Mouse (Mus musculus): Measurements from ENCODE around the gene Ccdc182. TPM values are rescaled to one million over a fixed set of nuclear protein-coding genes. Genes with fewer than 3 reads are reported as not detected.

The Ccdc182 gene
- polyA plus RNA-seq (2012; fragmentation: generic; extraction: Trizol) = not detected
- long read RNA-seq, experiment 1 = 0 reads
- long read RNA-seq, experiment 2 = 0 reads

- H3ac ChIP-seq (ENCODE audit: control insufficient read depth, insufficient read length, low read depth) = no peak within 1 kb of the TSS
- no peaks in the 10 kb centered on the region for H3K79me2 ChIP-seq (ENCODE audit: control insufficient read depth, insufficient read depth)
- TF ChIP-seq USF1 (IDR thresholded peaks at IDR 0.05; ENCODE audit: low read depth) (no peak), MAX (IDR thresholded peaks at IDR 0.05) (no peak), MYOD1 (IDR thresholded peaks at IDR 0.05; ENCODE audit: control insufficient read depth, insufficient read length, low read depth) (no peak), CEBPB (IDR thresholded peaks at IDR 0.05; ENCODE audit: low read depth) (no peak), MYOG (IDR thresholded peaks at IDR 0.05; ENCODE audit: control insufficient read depth, extremely low read depth, insufficient read length) (no peak), FOSL1 (IDR thresholded peaks at IDR 0.05; ENCODE audit: insufficient read depth, low read length, poor library complexity, severe bottlenecking) (no peak), CTCF (IDR thresholded peaks at IDR 0.05; ENCODE audit: control insufficient read depth, insufficient read depth, insufficient read length) (no peak)
- no peaks in the 10 kb centered on the region for H3K36me3 ChIP-seq (ENCODE audit: control insufficient read depth, insufficient read depth)
- no peak within 1 kb of the TSS for H3K4me3 ChIP-seq (ENCODE audit: insufficient read depth, poor library complexity, severe bottlenecking)
- H3K27me3 ChIP-seq (ENCODE audit: control insufficient read depth, insufficient read depth, insufficient read length) = peaks cover 10% of the 10 kb centered on the region
- no peaks in the 10 kb centered on the region for H3K79me3 ChIP-seq (ENCODE audit: low read depth)
These were observed at the start of gene Ccdc182 for GRCm38 (mm10) chr11:88293631-88294393. TSS of gene Ccdc182 (plus strand) at chr11:88294058.

- Histone ChIP-seq H3ac (ENCODE audit: control insufficient read depth, insufficient read length, low read depth) (no peak overlapping the region), H3K79me3 (ENCODE audit: low read depth) (no peaks in the 10 kb centered on the region), H3K27me3 (ENCODE audit: control insufficient read depth, insufficient read depth, insufficient read length) (no peaks in the 10 kb centered on the region), H3K79me2 (ENCODE audit: control insufficient read depth, insufficient read depth) (no peaks in the 10 kb centered on the region), H3K4me3 (ENCODE audit: insufficient read depth, poor library complexity, severe bottlenecking) (no peak overlapping the region), H3K36me3 (ENCODE audit: control insufficient read depth, insufficient read depth) (no peaks in the 10 kb centered on the region)
- no peak for TF ChIP-seq MYOG (IDR thresholded peaks at IDR 0.05; ENCODE audit: control insufficient read depth, extremely low read depth, insufficient read length)
- no peak for TF ChIP-seq MYOD1 (IDR thresholded peaks at IDR 0.05; ENCODE audit: control insufficient read depth, insufficient read length, low read depth)
- TF ChIP-seq CEBPB (IDR thresholded peaks at IDR 0.05; ENCODE audit: low read depth) = no peak
- TF ChIP-seq MAX (IDR thresholded peaks at IDR 0.05) = no peak
- no peak for TF ChIP-seq FOSL1 (IDR thresholded peaks at IDR 0.05; ENCODE audit: insufficient read depth, low read length, poor library complexity, severe bottlenecking)
- TF ChIP-seq CTCF (IDR thresholded peaks at IDR 0.05; ENCODE audit: control insufficient read depth, insufficient read depth, insufficient read length) = no peak
- TF ChIP-seq USF1 (IDR thresholded peaks at IDR 0.05; ENCODE audit: low read depth) = no peak
These were observed 48.2 kb upstream of the Ccdc182 start for GRCm38 (mm10) chr11:88245581-88246170.

- no peak for TF ChIP-seq CTCF (IDR thresholded peaks at IDR 0.05; ENCODE audit: control insufficient read depth, insufficient read depth, insufficient read length)
- no peak for TF ChIP-seq MYOG (IDR thresholded peaks at IDR 0.05; ENCODE audit: control insufficient read depth, extremely low read depth, insufficient read length)
- no peak for TF ChIP-seq FOSL1 (IDR thresholded peaks at IDR 0.05; ENCODE audit: insufficient read depth, low read length, poor library complexity, severe bottlenecking)
- TF ChIP-seq MYOD1 (IDR thresholded peaks at IDR 0.05; ENCODE audit: control insufficient read depth, insufficient read length, low read depth) = no peak
- no peak for TF ChIP-seq USF1 (IDR thresholded peaks at IDR 0.05; ENCODE audit: low read depth)
- no peak for TF ChIP-seq CEBPB (IDR thresholded peaks at IDR 0.05; ENCODE audit: low read depth)
- no peak for TF ChIP-seq MAX (IDR thresholded peaks at IDR 0.05)
- no peak overlapping the region for H3K4me3 ChIP-seq (ENCODE audit: insufficient read depth, poor library complexity, severe bottlenecking)
- no peaks in the 10 kb centered on the region for H3K79me3 ChIP-seq (ENCODE audit: low read depth)
- no peaks in the 10 kb centered on the region for H3K27me3 ChIP-seq (ENCODE audit: control insufficient read depth, insufficient read depth, insufficient read length)
- H3K79me2 ChIP-seq (ENCODE audit: control insufficient read depth, insufficient read depth) = no peaks in the 10 kb centered on the region
- H3ac ChIP-seq (ENCODE audit: control insufficient read depth, insufficient read length, low read depth) = no peak overlapping the region
- H3K36me3 ChIP-seq (ENCODE audit: control insufficient read depth, insufficient read depth) = no peaks in the 10 kb centered on the region
These were observed 45.2 kb upstream of the Ccdc182 start for GRCm38 (mm10) chr11:88248636-88249035.

GRCm38 (mm10) chr11:88250568-88250967, 43.3 kb upstream of the Ccdc182 start:
- H3K79me2 ChIP-seq (ENCODE audit: control insufficient read depth, insufficient read depth) = no peaks in the 10 kb centered on the region
- no peaks in the 10 kb centered on the region for H3K79me3 ChIP-seq (ENCODE audit: low read depth)
- TF ChIP-seq MYOG (IDR thresholded peaks at IDR 0.05; ENCODE audit: control insufficient read depth, extremely low read depth, insufficient read length) = no peak
- TF ChIP-seq CEBPB (IDR thresholded peaks at IDR 0.05; ENCODE audit: low read depth) = no peak
- no peak for TF ChIP-seq USF1 (IDR thresholded peaks at IDR 0.05; ENCODE audit: low read depth)
- TF ChIP-seq CTCF (IDR thresholded peaks at IDR 0.05; ENCODE audit: control insufficient read depth, insufficient read depth, insufficient read length) = no peak
- TF ChIP-seq FOSL1 (IDR thresholded peaks at IDR 0.05; ENCODE audit: insufficient read depth, low read length, poor library complexity, severe bottlenecking) = no peak
- TF ChIP-seq MYOD1 (IDR thresholded peaks at IDR 0.05; ENCODE audit: control insufficient read depth, insufficient read length, low read depth) = no peak
- TF ChIP-seq MAX (IDR thresholded peaks at IDR 0.05) = no peak
- H3K36me3 ChIP-seq (ENCODE audit: control insufficient read depth, insufficient read depth) = no peaks in the 10 kb centered on the region
- H3K27me3 ChIP-seq (ENCODE audit: control insufficient read depth, insufficient read depth, insufficient read length) = no peaks in the 10 kb centered on the region
- H3ac ChIP-seq (ENCODE audit: control insufficient read depth, insufficient read length, low read depth) = no peak overlapping the region
- no peak overlapping the region for H3K4me3 ChIP-seq (ENCODE audit: insufficient read depth, poor library complexity, severe bottlenecking)

GRCm38 (mm10) chr11:88251295-88251694, 42.6 kb upstream of the Ccdc182 start:
- no peaks in the 10 kb centered on the region for H3K27me3 ChIP-seq (ENCODE audit: control insufficient read depth, insufficient read depth, insufficient read length)
- H3K4me3 ChIP-seq (ENCODE audit: insufficient read depth, poor library complexity, severe bottlenecking) = no peak overlapping the region
- no peaks in the 10 kb centered on the region for H3K36me3 ChIP-seq (ENCODE audit: control insufficient read depth, insufficient read depth)
- H3ac ChIP-seq (ENCODE audit: control insufficient read depth, insufficient read length, low read depth) = no peak overlapping the region
- H3K79me2 ChIP-seq (ENCODE audit: control insufficient read depth, insufficient read depth) = no peaks in the 10 kb centered on the region
- H3K79me3 ChIP-seq (ENCODE audit: low read depth) = no peaks in the 10 kb centered on the region
- TF ChIP-seq FOSL1 (IDR thresholded peaks at IDR 0.05; ENCODE audit: insufficient read depth, low read length, poor library complexity, severe bottlenecking) = no peak
- no peak for TF ChIP-seq MAX (IDR thresholded peaks at IDR 0.05)
- no peak for TF ChIP-seq CTCF (IDR thresholded peaks at IDR 0.05; ENCODE audit: control insufficient read depth, insufficient read depth, insufficient read length)
- TF ChIP-seq USF1 (IDR thresholded peaks at IDR 0.05; ENCODE audit: low read depth) = no peak
- no peak for TF ChIP-seq MYOD1 (IDR thresholded peaks at IDR 0.05; ENCODE audit: control insufficient read depth, insufficient read length, low read depth)
- no peak for TF ChIP-seq MYOG (IDR thresholded peaks at IDR 0.05; ENCODE audit: control insufficient read depth, extremely low read depth, insufficient read length)
